Mouse (Mus musculus): ENCODE data around the gene Mroh2a. TPM values are rescaled to one million over a fixed set of nuclear protein-coding genes. Genes with fewer than 3 reads are reported as not detected.

Gene Mroh2a
- polyA plus RNA-seq, 1 experiment: not detected

DNA sequence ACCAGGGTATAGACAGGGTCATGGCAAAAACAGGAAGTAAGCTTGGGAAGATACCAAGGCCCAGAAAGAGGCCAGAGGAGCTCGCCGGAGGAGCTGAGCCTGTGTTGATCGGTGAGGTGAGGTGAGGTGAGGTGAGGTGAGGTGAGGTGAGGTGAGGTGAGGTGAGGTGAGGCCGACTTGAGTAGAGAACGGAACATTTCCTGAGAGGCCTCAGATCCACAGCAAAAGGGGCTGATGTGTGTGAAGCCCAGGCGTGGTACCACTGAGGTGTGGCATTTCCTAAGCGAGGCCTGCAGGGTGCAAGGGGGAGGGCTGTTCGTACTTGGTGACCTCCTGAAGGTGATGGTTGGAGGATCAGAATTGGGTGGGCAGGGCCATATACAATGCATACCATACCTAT lies 26.3 kb downstream of the Mroh2a start:
- TF ChIP-seq GATA1 (IDR thresholded peaks at IDR 0.05; ENCODE audit: low read length) (no peak), TAL1 (IDR thresholded peaks at IDR 0.05; ENCODE audit: low read length) (no peak)
- H3K9me3 ChIP-seq (ENCODE audit: control insufficient read depth, low read length): peaks cover 60% of the 10 kb centered on the region
- H3K36me3 ChIP-seq (ENCODE audit: control insufficient read depth): no peaks in the 10 kb centered on the region
- no peak overlapping the region for H3K4me3 ChIP-seq (replicated peaks)
- H3K4me1 ChIP-seq (ENCODE audit: control insufficient read depth): no peaks in the 10 kb centered on the region
- H3K27me3 ChIP-seq (ENCODE audit: control insufficient read depth): 0 out of 2 replicates have a peak, but pooled peaks cover 2% of the 10 kb centered on the region

GRCm38 (mm10) chr1:88253540-88253939 lies 26.8 kb downstream of the Mroh2a start:
- H3K36me3 ChIP-seq (ENCODE audit: control insufficient read depth): no peaks in the 10 kb centered on the region
- H3K4me1 ChIP-seq (ENCODE audit: control insufficient read depth): no peaks in the 10 kb centered on the region
- TF ChIP-seq TAL1 (IDR thresholded peaks at IDR 0.05; ENCODE audit: low read length): no peak
- no peak for TF ChIP-seq GATA1 (IDR thresholded peaks at IDR 0.05; ENCODE audit: low read length)
- H3K27me3 ChIP-seq (ENCODE audit: control insufficient read depth): 0 out of 2 replicates have a peak, but pooled peaks cover 2% of the 10 kb centered on the region
- H3K4me3 ChIP-seq (replicated peaks): no peak overlapping the region
- H3K9me3 ChIP-seq (ENCODE audit: control insufficient read depth, low read length): peaks cover 55% of the 10 kb centered on the region

GRCm38 (mm10) chr1:88254793-88255465 lies 28.1 kb downstream of the Mroh2a start:
- H3K4me1 ChIP-seq (ENCODE audit: control insufficient read depth): peaks cover 7% of the 10 kb centered on the region
- 0 out of 2 replicates have a peak, but pooled peaks cover 2% of the 10 kb centered on the region for H3K27me3 ChIP-seq (ENCODE audit: control insufficient read depth)
- H3K9me3 ChIP-seq (ENCODE audit: control insufficient read depth, low read length): peaks cover 42% of the 10 kb centered on the region
- peaks cover 8% of the 10 kb centered on the region for H3K36me3 ChIP-seq (ENCODE audit: control insufficient read depth)
- H3K4me3 ChIP-seq (replicated peaks): no peak overlapping the region
- TF ChIP-seq TAL1 (IDR thresholded peaks at IDR 0.05; ENCODE audit: low read length) (no peak), GATA1 (IDR thresholded peaks at IDR 0.05; ENCODE audit: low read length) (no peak)

- Histone ChIP-seq H3K36me3 (ENCODE audit: control insufficient read depth) (peaks cover 14% of the 10 kb centered on the region), H3K27me3 (ENCODE audit: control insufficient read depth) (0 out of 2 replicates have a peak, but pooled peaks cover 2% of the 10 kb centered on the region), H3K4me1 (ENCODE audit: control insufficient read depth) (peaks cover 9% of the 10 kb centered on the region), H3K9me3 (ENCODE audit: control insufficient read depth, low read length) (peaks cover 37% of the 10 kb centered on the region), H3K4me3 (replicated peaks) (no peak overlapping the region)
- TF ChIP-seq GATA1 (IDR thresholded peaks at IDR 0.05; ENCODE audit: low read length) (no peak), TAL1 (IDR thresholded peaks at IDR 0.05; ENCODE audit: low read length) (no peak)
Observed at GRCm38 (mm10) chr1:88255466-88255857, 28.7 kb downstream of the Mroh2a start.

- Histone ChIP-seq H3K27me3 (ENCODE audit: control insufficient read depth) (0 out of 2 replicates have a peak, but pooled peaks cover 2% of the 10 kb centered on the region), H3K4me3 (replicated peaks) (no peak overlapping the region), H3K4me1 (ENCODE audit: control insufficient read depth) (peaks cover 13% of the 10 kb centered on the region), H3K9me3 (ENCODE audit: control insufficient read depth, low read length) (peaks cover 34% of the 10 kb centered on the region), H3K36me3 (ENCODE audit: control insufficient read depth) (peaks cover 21% of the 10 kb centered on the region)
- no peak; the same call in 1 of the 2 replicates for TF ChIP-seq GATA1 (IDR thresholded peaks at IDR 0.05; ENCODE audit: low read length)
- no peak for TF ChIP-seq TAL1 (IDR thresholded peaks at IDR 0.05; ENCODE audit: low read length)
Observed at GRCm38 (mm10) chr1:88255989-88256754, 29.4 kb downstream of the Mroh2a start.

- Histone ChIP-seq H3K4me3 (replicated peaks) (no peak overlapping the region), H3K36me3 (ENCODE audit: control insufficient read depth) (peaks cover 30% of the 10 kb centered on the region), H3K27me3 (ENCODE audit: control insufficient read depth) (0 out of 2 replicates have a peak, but pooled peaks cover 2% of the 10 kb centered on the region), H3K9me3 (ENCODE audit: control insufficient read depth, low read length) (peaks cover 33% of the 10 kb centered on the region), H3K4me1 (ENCODE audit: control insufficient read depth) (peaks cover 21% of the 10 kb centered on the region)
- TF ChIP-seq GATA1 (IDR thresholded peaks at IDR 0.05; ENCODE audit: low read length): no peak
- no peak for TF ChIP-seq TAL1 (IDR thresholded peaks at IDR 0.05; ENCODE audit: low read length)
Observed at GRCm38 (mm10) chr1:88256886-88257663, 30.3 kb downstream of the Mroh2a start.

DNA sequence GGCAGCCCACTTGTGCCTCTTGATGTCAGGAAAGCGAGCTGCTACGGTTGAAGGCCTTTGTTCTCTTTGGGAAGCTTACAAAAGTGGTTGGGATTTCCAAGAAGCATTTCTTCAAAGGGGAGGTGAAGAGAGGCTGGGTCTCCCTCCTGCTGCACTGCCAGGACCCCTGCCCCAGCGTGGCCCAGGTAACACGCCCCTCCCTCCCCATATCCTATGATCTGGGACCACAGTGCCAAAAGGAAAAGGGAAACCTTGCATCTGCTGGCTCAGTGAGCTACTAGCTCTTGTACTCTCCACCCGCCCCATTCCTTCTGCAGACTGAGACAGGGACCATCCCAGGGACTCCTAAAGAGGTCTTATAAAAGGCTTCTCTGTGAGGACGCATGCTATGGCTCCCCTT lies 30.9 kb downstream of the Mroh2a start:
- H3K36me3 ChIP-seq (ENCODE audit: control insufficient read depth): peaks cover 36% of the 10 kb centered on the region
- no peak overlapping the region for H3K4me3 ChIP-seq (replicated peaks)
- H3K9me3 ChIP-seq (ENCODE audit: control insufficient read depth, low read length): peaks cover 27% of the 10 kb centered on the region
- no peaks in the 10 kb centered on the region for H3K27me3 ChIP-seq (ENCODE audit: control insufficient read depth)
- TF ChIP-seq TAL1 (IDR thresholded peaks at IDR 0.05; ENCODE audit: low read length) (no peak), GATA1 (IDR thresholded peaks at IDR 0.05; ENCODE audit: low read length) (no peak)
- peaks cover 23% of the 10 kb centered on the region for H3K4me1 ChIP-seq (ENCODE audit: control insufficient read depth)

DNA sequence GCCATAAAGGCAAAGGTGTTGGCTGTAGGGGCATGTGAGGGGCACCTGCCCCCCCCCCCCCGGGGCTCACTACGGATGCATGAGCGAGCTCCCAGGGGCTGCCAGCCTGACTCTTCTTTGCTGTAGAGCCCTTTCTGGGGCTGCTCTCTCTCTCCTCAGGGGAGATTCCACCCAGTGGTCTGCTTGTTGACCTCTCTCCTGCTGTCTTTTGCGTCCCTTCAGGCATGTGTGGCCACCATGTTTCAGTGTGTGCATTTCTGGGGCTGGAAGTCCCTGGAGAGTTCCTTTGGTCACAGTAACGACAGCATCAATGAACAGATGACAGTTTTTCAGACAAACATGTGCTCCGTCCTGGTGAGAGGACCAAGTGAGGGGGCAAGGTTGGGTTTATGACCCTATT lies 31.6 kb downstream of the Mroh2a start:
- peaks cover 42% of the 10 kb centered on the region for H3K36me3 ChIP-seq (ENCODE audit: control insufficient read depth)
- no peak overlapping the region for H3K4me3 ChIP-seq (replicated peaks)
- peaks cover 21% of the 10 kb centered on the region for H3K9me3 ChIP-seq (ENCODE audit: control insufficient read depth, low read length)
- TF ChIP-seq GATA1 (IDR thresholded peaks at IDR 0.05; ENCODE audit: low read length) (no peak), TAL1 (IDR thresholded peaks at IDR 0.05; ENCODE audit: low read length) (no peak)
- H3K27me3 ChIP-seq (ENCODE audit: control insufficient read depth): no peaks in the 10 kb centered on the region
- H3K4me1 ChIP-seq (ENCODE audit: control insufficient read depth): peaks cover 23% of the 10 kb centered on the region

Measured in erythroblast, embryonic 14.5 days (primary cell).